Mouse (Mus musculus) spleen, adult 2 months (tissue): ENCODE results near the gene Tmem132e. TPM values are rescaled to one million over a fixed set of nuclear protein-coding genes. Genes with fewer than 3 reads are reported as not detected.

Experiments used
- DNase-seq, 2 experiments: peaks; one replicate each; pipeline versions ENCODE4 v3.0.0 to v3.0.0-alpha.2; 2012 to 2021; ENCODE audit warnings: low spot score in 2 of 2, low read depth in 1 of 2
- H3K27ac ChIP-seq: fragments of 200-500 bp; 2 replicates; pipeline ENCODE4 v1.5.1; 2012; ENCODE audit warnings: low read length, inconsistent platforms; ENCODE audit not compliant: insufficient read depth
- H3K27me3 ChIP-seq: fragments of 200-500 bp; 2 replicates; pipeline ENCODE4 v1.6.1; 2012; ENCODE audit warnings: mild to moderate bottlenecking, moderate library complexity, low read length, inconsistent platforms; ENCODE audit not compliant: control insufficient read depth, insufficient read depth
- H3K36me3 ChIP-seq: fragments of 200-500 bp; 2 replicates; pipeline ENCODE4 v1.6.1; 2012; ENCODE audit warnings: mild to moderate bottlenecking, low read length, inconsistent platforms; ENCODE audit not compliant: control insufficient read depth, insufficient read depth
- H3K4me1 ChIP-seq: fragments of 200-500 bp; 2 replicates; pipeline ENCODE4 v1.6.1; 2011; ENCODE audit warnings: inconsistent platforms; ENCODE audit not compliant: control insufficient read depth, insufficient read depth, insufficient read length
- H3K4me3 ChIP-seq: fragments of 200-500 bp; 2 replicates; pipeline ENCODE4 v1.5.1; 2011; ENCODE audit warnings: mild to moderate bottlenecking, inconsistent platforms; ENCODE audit not compliant: insufficient read depth, insufficient read length; ENCODE audit errors: extremely low read depth
- CTCF ChIP-seq: fragments of 200-500 bp; IDR thresholded peaks from 2 replicates; pipeline ENCODE4 v1.5.1; 2011; ENCODE audit warnings: mild to moderate bottlenecking, inconsistent platforms; ENCODE audit not compliant: insufficient read depth, insufficient read length, insufficient replicate concordance; ENCODE audit errors: extremely low read depth
- POLR2A ChIP-seq: fragments of 200-500 bp; IDR thresholded peaks from 2 replicates; pipeline ENCODE4 v1.6.1; 2011; ENCODE audit warnings: low read depth, low read length, inconsistent platforms
- WGBS: fragments of 180-500 bp; shearing (Covaris S2); methylation state at CpG from one replicate; pipeline ENCODE4 v1.1.7; 2018; 5-methylcytosine and 5-hydroxymethylcytosine counted together
- polyA plus RNA-seq: library from polyadenylated mRNA; depleted of rRNA; stranded (reverse); fragments of >200 nt; gene quantifications from 2 replicates; pipeline ENCODE4 v1.2.3, GENCODE M21; 2012

The Tmem132e gene
- polyA plus RNA-seq, 1 experiment, result 0.23 TPM

- no peaks in the 10 kb centered on the region for H3K4me1 ChIP-seq
- TF ChIP-seq CTCF (no peak), POLR2A (no peak)
Measured at GRCm38 (mm10) chr11:82380606-82381202, 8.0 kb upstream of the Tmem132e start.

GRCm38 (mm10) chr11:82386970-82387540 lies 1.6 kb upstream of the Tmem132e start:
- WGBS, result 4% methylated on average over 38 of the region's 51 CpGs
- no peak for DNase-seq
- peaks cover 15% of the 10 kb centered on the region; the same call in 1 of the 2 replicates for H3K4me1 ChIP-seq
- TF ChIP-seq POLR2A (no peak), CTCF (no peak)
- H3K27me3 ChIP-seq, result peaks cover 33% of the 10 kb centered on the region
- no peak overlapping the region for H3K27ac ChIP-seq
- H3K36me3 ChIP-seq, result no peaks in the 10 kb centered on the region
- no peak overlapping the region; the same call in 1 of the 2 replicates for H3K4me3 ChIP-seq

More at GRCm38 (mm10) chr11:82380606-82381202, 8.0 kb upstream of the Tmem132e start:
- Histone ChIP-seq H3K36me3 (no peaks in the 10 kb centered on the region), H3K4me3 (no peak overlapping the region), H3K27ac (no peak overlapping the region), H3K27me3 (no peaks in the 10 kb centered on the region)
- no peak for DNase-seq
- 68% methylated on average over 3 of the region's 3 CpGs for WGBS

- no peak for DNase-seq
- whole genome bisulfite sequencing, result 4% methylated on average over 47 of the region's 47 CpGs
- Histone ChIP-seq H3K27me3 (peaks cover 33% of the 10 kb centered on the region), H3K4me1 (peaks cover 15% of the 10 kb centered on the region; the same call in 1 of the 2 replicates), H3K36me3 (no peaks in the 10 kb centered on the region), H3K4me3 (peak overlapping the region; percentile 24; the same call in 1 of the 2 replicates), H3K27ac (no peak overlapping the region)
- no peak for TF ChIP-seq POLR2A
- no peak for TF ChIP-seq CTCF
Measured at GRCm38 (mm10) chr11:82387711-82388341, 874 bp upstream of the Tmem132e start.

GRCm38 (mm10) chr11:82389396-82390291 lies 944 bp downstream of the Tmem132e start:
- H3K4me3 ChIP-seq, result peak overlapping the region; percentile 50; the same call in 1 of the 2 replicates
- TF ChIP-seq CTCF (no peak), POLR2A (no peak)
- no peak for DNase-seq
- peaks cover 33% of the 10 kb centered on the region for H3K27me3 ChIP-seq
- 5% methylated on average over 67 of the region's 69 CpGs for WGBS
- no peak overlapping the region for H3K27ac ChIP-seq
- H3K4me1 ChIP-seq, result peaks cover 15% of the 10 kb centered on the region; the same call in 1 of the 2 replicates
- no peaks in the 10 kb centered on the region for H3K36me3 ChIP-seq

- no peak for DNase-seq
- Histone ChIP-seq H3K27me3 (peaks cover 23% of the 10 kb centered on the region), H3K4me1 (peaks cover 12% of the 10 kb centered on the region; the same call in 1 of the 2 replicates), H3K4me3 (no peak overlapping the region), H3K27ac (no peak overlapping the region), H3K36me3 (no peaks in the 10 kb centered on the region)
- TF ChIP-seq POLR2A (no peak), CTCF (no peak)
- 60% methylated on average over 3 of the region's 3 CpGs for WGBS
Measured at GRCm38 (mm10) chr11:82392341-82392740, 3.6 kb downstream of the Tmem132e start.

GRCm38 (mm10) chr11:82399621-82400020 lies 10.9 kb downstream of the Tmem132e start:
- 13% methylated on average over 3 of the region's 3 CpGs for WGBS
- no peak overlapping the region for H3K4me3 ChIP-seq
- no peak overlapping the region for H3K27ac ChIP-seq
- H3K36me3 ChIP-seq, result no peaks in the 10 kb centered on the region
- DNase-seq, result peak in 1 of 2 experiments; percentile 41
- no peak for TF ChIP-seq POLR2A
- TF ChIP-seq CTCF, result peak; percentile 63; the same call in 1 of the 2 replicates
- H3K4me1 ChIP-seq, result no peaks in the 10 kb centered on the region
- no peaks in the 10 kb centered on the region for H3K27me3 ChIP-seq
